Mouse (Mus musculus): ENCODE results near the gene Saxo1. TPM values are rescaled to one million over a fixed set of nuclear protein-coding genes. Genes with fewer than 3 reads are reported as not detected.

The Saxo1 gene
- not detected in 2 replicates for polyA plus RNA-seq (2016; fragmentation: Nextera tagmentation; extraction: Ambion mirVana)

DNA sequence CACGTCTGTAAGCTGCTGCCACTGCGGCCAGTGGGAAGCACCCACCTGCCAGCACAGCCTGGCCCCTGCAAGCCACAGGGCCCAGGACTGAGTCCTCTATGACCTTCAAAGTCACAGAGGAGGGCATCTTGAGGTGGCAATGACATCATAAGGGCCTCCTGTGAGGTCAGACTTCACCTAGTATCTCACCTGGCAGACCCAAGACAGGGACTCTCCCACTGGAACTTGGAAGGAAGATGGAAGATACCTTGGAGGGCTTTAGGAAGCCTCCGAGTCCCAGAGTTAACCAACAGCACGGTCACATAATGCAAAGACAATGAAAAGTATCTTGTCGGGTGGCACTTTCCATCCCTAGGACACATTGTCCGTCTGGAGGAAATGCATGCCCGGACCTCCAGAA lies at the start of gene Saxo1:
Gene Saxo1, minus strand, starts transcription at position 101 of the 400 bp plus-strand sequence.
- Histone ChIP-seq H3K36me3 (no peaks in the 10 kb centered on the region), H3K27ac (0 out of 2 replicates have a peak within 1 kb of the TSS, but pooled peaks have one; percentile 3), H3K4me1 (0 out of 2 replicates have a peak, but pooled peaks cover 3% of the 10 kb centered on the region), H3K27me3 (ENCODE audit: low read depth, poor library complexity, severe bottlenecking) (no peaks in the 10 kb centered on the region), H3K9me3 (replicated peaks) (no peaks in the 10 kb centered on the region), H3K4me3 (no peak within 1 kb of the TSS)
- 91% methylated on average over 7 of the region's 7 CpGs for WGBS
- DNase-seq (ENCODE audit: low spot score) = no peak

DNA sequence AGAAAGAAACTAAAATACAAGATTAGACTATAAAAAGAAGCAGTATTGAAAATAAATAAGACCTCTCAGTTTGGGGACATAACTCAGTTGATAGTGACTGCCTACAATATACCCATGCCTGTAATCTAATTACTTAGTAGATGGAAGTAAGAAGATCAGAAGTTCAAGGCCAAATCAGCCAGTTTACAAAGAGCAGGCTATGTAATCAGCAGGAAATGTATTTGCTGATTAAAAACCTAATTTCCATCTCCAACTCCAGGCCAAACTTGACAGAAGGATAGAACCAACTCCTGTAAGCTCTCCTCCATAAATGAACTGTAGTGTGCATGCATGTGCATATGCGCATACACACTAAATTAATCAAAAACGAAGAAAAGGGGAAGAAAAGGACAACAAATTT lies 33.2 kb upstream of the Saxo1 start:
- 90% methylated on average over 2 of the region's 2 CpGs for WGBS
- H3K4me1 ChIP-seq = no peaks in the 10 kb centered on the region
- H3K9me3 ChIP-seq (replicated peaks) = no peaks in the 10 kb centered on the region
- peaks cover 94% of the 10 kb centered on the region for H3K36me3 ChIP-seq
- DNase-seq (ENCODE audit: low spot score) = no peak
- no peak overlapping the region for H3K27ac ChIP-seq
- H3K27me3 ChIP-seq (ENCODE audit: low read depth, poor library complexity, severe bottlenecking) = no peaks in the 10 kb centered on the region
- no peak overlapping the region for H3K4me3 ChIP-seq

DNA sequence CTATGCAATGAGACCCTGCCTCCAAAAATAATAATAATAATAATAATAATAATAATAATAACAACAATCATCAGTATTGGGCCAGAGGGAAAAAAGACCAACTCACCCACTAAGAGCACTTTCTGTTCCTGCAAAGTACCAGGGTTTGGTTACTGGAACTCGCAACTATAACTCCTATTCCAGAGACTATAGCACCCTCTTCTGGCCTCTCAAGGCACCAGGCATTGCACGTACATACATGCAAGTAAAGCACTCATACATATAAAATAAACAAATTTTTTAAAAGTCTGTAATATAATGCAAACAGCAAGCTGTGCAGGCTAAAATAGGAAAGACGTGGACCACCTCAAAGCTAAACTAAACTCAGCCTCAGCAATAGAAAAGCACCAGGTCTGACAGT lies 30.1 kb upstream of the Saxo1 start:
- Histone ChIP-seq H3K4me3 (no peak overlapping the region), H3K27me3 (ENCODE audit: low read depth, poor library complexity, severe bottlenecking) (no peaks in the 10 kb centered on the region), H3K9me3 (replicated peaks) (no peaks in the 10 kb centered on the region), H3K4me1 (no peaks in the 10 kb centered on the region), H3K27ac (no peak overlapping the region), H3K36me3 (peaks cover 95% of the 10 kb centered on the region)
- no peak for DNase-seq (ENCODE audit: low spot score)
- 86% methylated on average over 3 of the region's 3 CpGs for WGBS

GRCm38 (mm10) chr4:86580591-86580990 lies 22.5 kb upstream of the Saxo1 start:
- no peak overlapping the region for H3K27ac ChIP-seq
- 91% methylated on average over 3 of the region's 3 CpGs for WGBS
- peaks cover 78% of the 10 kb centered on the region for H3K36me3 ChIP-seq
- no peaks in the 10 kb centered on the region for H3K27me3 ChIP-seq (ENCODE audit: low read depth, poor library complexity, severe bottlenecking)
- no peaks in the 10 kb centered on the region for H3K9me3 ChIP-seq (replicated peaks)
- no peak overlapping the region for H3K4me3 ChIP-seq
- peaks cover 18% of the 10 kb centered on the region for H3K4me1 ChIP-seq
- no peak for DNase-seq (ENCODE audit: low spot score)

DNA sequence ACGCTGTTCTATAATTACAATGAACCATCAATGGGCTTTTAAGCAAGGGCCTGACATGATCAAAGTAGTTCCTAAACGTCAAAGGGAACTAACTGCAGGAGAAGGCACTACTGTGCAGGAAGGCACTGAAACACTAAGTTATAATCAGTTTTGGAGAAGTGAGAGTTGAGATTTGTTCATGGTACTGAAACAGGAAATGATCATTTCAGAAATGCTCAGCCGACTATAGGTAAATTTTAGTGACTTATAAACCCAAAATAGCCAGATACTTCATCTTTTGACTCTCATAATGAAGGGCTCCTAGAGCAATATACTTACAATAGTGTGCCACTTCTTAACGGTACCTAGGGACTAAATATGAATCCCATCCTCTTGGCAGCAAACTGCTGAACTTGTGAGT lies 21.9 kb upstream of the Saxo1 start:
- Histone ChIP-seq H3K4me1 (peaks cover 18% of the 10 kb centered on the region), H3K36me3 (peaks cover 72% of the 10 kb centered on the region), H3K27me3 (ENCODE audit: low read depth, poor library complexity, severe bottlenecking) (no peaks in the 10 kb centered on the region), H3K9me3 (replicated peaks) (no peaks in the 10 kb centered on the region), H3K4me3 (no peak overlapping the region), H3K27ac (no peak overlapping the region)
- 70% methylated on average over 4 of the region's 4 CpGs for WGBS
- DNase-seq (ENCODE audit: low spot score) = no peak

DNA sequence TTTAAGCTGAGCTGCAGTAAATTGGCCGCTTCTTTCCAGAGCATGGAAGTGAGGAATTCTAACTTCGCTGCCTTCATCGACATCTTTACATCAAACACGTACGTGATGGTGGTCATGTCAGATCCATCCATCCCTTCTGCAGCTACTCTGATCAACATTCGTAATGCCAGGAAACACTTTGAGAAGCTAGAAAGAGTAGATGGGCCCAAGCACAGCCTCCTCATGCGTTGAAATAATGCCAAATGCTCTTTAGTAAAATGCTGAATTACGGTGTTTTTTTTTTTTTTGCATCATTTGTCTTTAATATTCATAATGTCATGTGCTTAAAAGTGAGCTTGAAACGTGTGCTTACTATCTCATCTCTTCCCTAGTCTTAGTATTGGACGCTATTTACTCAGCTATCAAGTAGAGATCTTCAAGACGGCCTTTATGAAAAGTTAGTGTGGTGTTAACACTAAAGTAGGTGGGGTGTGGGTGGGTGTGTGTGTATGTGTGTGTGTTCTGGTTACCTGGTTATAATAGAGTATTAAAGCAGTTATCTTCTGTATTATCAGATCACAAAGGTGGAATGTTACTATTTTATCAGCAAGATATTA lies 18.6 kb upstream of the Saxo1 start:
- Histone ChIP-seq H3K4me3 (peak overlapping the region; percentile 75), H3K27ac (peak overlapping the region; percentile 94), H3K36me3 (peaks cover 41% of the 10 kb centered on the region), H3K9me3 (replicated peaks) (no peaks in the 10 kb centered on the region), H3K27me3 (ENCODE audit: low read depth, poor library complexity, severe bottlenecking) (no peaks in the 10 kb centered on the region), H3K4me1 (peaks cover 21% of the 10 kb centered on the region)
- 12% methylated on average over 11 of the region's 11 CpGs for WGBS
- no peak for DNase-seq (ENCODE audit: low spot score)

DNA sequence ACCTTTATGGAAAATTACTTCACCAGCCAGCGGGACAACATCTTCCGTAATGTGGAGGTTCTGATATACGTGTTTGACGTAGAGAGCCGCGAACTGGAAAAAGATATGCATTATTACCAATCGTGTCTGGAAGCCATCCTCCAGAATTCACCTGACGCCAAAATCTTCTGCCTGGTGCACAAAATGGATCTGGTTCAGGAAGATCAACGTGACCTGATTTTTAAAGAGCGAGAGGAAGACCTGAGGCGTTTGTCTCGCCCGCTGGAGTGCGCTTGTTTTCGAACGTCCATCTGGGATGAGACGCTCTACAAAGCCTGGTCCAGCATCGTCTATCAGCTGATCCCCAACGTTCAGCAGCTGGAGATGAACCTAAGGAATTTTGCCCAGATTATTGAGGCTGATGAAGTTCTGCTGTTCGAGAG lies 18.0 kb upstream of the Saxo1 start:
- peaks cover 35% of the 10 kb centered on the region for H3K36me3 ChIP-seq
- peaks cover 21% of the 10 kb centered on the region for H3K4me1 ChIP-seq
- H3K27ac ChIP-seq = peak overlapping the region; percentile 94
- under 1% methylated on average over 20 of the region's 20 CpGs for WGBS
- DNase-seq (ENCODE audit: low spot score) = peak; percentile 55
- no peaks in the 10 kb centered on the region for H3K27me3 ChIP-seq (ENCODE audit: low read depth, poor library complexity, severe bottlenecking)
- H3K4me3 ChIP-seq = peak overlapping the region; percentile 75
- H3K9me3 ChIP-seq (replicated peaks) = no peaks in the 10 kb centered on the region

DNA sequence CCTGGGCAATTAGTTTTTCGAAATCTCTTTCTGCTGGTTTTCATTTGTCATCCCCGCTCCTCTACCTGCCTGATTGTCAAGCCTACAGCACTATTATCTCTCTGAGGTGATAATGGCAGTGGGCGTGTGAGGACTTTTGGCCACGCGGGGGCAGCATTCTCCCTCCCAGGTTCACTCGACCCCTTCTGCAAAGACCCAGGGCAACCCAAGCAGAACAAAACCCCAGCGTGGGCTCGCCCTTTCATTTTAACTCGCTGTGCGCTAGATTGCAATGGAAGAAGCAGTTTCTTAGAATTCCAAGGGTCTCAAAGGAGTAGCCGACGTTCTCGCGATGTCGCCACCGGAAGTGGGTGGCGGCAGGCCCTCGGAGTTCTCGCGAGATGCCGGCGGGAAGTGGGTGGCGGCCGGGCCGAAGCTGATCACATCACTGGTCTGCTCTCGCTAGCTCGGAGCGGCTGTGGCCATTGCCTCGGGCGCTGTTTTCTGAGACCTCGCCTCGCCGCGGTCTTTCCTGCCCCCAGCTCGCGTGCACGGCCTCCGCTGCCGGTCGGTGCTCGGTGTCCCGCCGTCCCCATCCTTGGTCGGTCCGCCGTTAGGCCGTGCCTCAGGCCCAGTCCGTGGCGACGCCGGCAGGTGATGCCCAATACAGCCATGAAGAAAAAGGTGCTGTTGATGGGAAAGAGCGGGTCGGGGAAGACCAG lies 17.3 kb upstream of the Saxo1 start, which contains the start of gene Rraga:
Gene Rraga, plus strand, starts transcription at position 386 of the 701 bp plus-strand sequence.
- H3K27me3 ChIP-seq (ENCODE audit: low read depth, poor library complexity, severe bottlenecking) = no peaks in the 10 kb centered on the region
- peaks cover 21% of the 10 kb centered on the region for H3K4me1 ChIP-seq
- peak within 1 kb of the TSS; percentile 94 for H3K27ac ChIP-seq
- no peaks in the 10 kb centered on the region for H3K9me3 ChIP-seq (replicated peaks)
- DNase-seq (ENCODE audit: low spot score) = peak; percentile 96
- H3K4me3 ChIP-seq = peak within 1 kb of the TSS; percentile 75
- WGBS = under 1% methylated on average over 53 of the region's 53 CpGs
- H3K36me3 ChIP-seq = peaks cover 28% of the 10 kb centered on the region

GRCm38 (mm10) chr4:86574939-86575282 lies 16.8 kb upstream of the Saxo1 start:
- 18% methylated on average over 6 of the region's 6 CpGs for WGBS

DNA sequence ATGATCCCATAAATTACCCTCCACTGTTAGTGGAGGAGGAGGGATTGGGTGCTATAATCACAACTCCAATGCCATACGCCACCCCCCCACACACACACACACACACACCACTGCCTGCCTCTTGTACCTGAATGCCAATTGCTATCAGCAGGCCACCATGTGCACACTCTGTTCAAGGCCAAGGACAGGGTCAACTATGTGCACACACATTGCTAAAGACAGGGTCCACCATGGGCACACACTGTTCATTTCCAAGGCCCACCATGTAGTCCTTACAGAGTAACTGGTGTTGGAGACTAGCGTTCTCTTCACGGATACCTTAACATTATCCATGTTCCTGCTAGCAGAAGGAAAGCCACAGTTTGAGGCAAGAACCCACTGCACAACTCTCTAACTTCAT lies 2.9 kb upstream of the Saxo1 start:
- Histone ChIP-seq H3K36me3 (no peaks in the 10 kb centered on the region), H3K4me1 (0 out of 2 replicates have a peak, but pooled peaks cover 3% of the 10 kb centered on the region), H3K4me3 (no peak overlapping the region), H3K27me3 (ENCODE audit: low read depth, poor library complexity, severe bottlenecking) (no peaks in the 10 kb centered on the region), H3K9me3 (replicated peaks) (no peaks in the 10 kb centered on the region), H3K27ac (no peak overlapping the region)
- WGBS = 95% methylated on average over 3 of the region's 3 CpGs
- DNase-seq (ENCODE audit: low spot score) = no peak

More at GRCm38 (mm10) chr4:86574939-86575282, 16.8 kb upstream of the Saxo1 start:
- H3K27ac ChIP-seq = peak overlapping the region; percentile 94
- H3K4me1 ChIP-seq = peaks cover 21% of the 10 kb centered on the region
- peak; percentile 36 for DNase-seq (ENCODE audit: low spot score)
- H3K9me3 ChIP-seq (replicated peaks) = no peaks in the 10 kb centered on the region
- H3K36me3 ChIP-seq = peaks cover 22% of the 10 kb centered on the region
- no peaks in the 10 kb centered on the region for H3K27me3 ChIP-seq (ENCODE audit: low read depth, poor library complexity, severe bottlenecking)
- H3K4me3 ChIP-seq = peak overlapping the region; percentile 75

- 72% methylated on average over 4 of the region's 4 CpGs for WGBS
- Histone ChIP-seq H3K36me3 (no peaks in the 10 kb centered on the region), H3K4me3 (no peak overlapping the region), H3K27me3 (ENCODE audit: low read depth, poor library complexity, severe bottlenecking) (no peaks in the 10 kb centered on the region), H3K27ac (no peak overlapping the region), H3K4me1 (0 out of 2 replicates have a peak, but pooled peaks cover 3% of the 10 kb centered on the region), H3K9me3 (replicated peaks) (no peaks in the 10 kb centered on the region)
- DNase-seq (ENCODE audit: low spot score) = no peak
Measured at GRCm38 (mm10) chr4:86559006-86559405, 878 bp upstream of the Saxo1 start.

DNA sequence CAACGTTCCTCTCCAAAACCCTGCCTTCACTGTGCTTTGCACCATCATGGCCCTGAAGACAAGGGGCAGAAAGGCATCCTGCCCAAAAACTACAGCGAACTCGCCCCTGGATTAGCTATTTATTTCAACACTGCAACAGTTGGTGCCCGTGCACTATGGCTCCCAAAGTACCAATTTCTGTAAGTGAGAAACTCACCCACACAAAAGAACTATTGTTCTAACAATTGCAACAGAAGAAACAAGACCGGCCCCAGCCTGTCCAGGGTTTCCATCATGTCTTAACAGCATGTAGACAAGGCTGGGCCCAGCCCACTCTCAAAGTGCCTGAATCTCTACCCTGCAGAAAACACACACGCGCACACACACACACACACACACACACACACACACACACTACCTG lies 757 bp downstream of the Saxo1 start:
- 86% methylated on average over 7 of the region's 7 CpGs for WGBS

DNA sequence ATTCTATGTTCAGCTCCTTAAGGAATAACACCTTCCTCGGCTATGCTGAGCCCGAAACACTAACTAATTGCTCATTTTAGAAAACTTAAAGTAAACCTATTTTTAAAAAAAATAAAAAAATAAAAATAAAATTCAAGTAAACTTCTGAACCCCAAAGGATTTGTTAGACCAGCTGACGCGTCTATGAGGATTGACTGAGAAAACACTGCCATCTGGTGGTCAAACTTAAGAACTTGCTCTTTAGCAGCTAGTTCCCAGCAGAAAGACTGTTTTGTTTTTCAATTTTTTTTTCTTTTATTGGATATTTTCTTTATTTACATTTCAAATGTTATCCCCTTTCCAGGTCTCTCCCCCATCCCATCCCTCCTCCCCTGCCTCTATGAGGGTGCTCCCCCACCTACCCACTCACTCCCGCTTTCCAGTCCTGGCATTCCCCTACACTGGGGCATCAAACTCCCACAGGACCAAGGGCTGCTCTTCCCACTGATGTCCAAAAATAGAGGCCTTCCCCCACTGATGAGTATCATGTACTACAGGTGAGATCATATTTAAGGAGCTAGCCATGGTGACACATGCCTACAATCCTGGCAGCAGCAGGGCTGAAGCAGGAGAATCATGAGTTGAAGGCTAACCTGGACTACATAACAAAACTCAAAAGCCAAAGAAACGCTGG lies 3.0 kb downstream of the Saxo1 start:
- H3K4me1 ChIP-seq = 0 out of 2 replicates have a peak, but pooled peaks cover 3% of the 10 kb centered on the region
- no peaks in the 10 kb centered on the region for H3K36me3 ChIP-seq
- WGBS = 29% methylated on average over 6 of the region's 6 CpGs
- H3K9me3 ChIP-seq (replicated peaks) = no peaks in the 10 kb centered on the region
- no peak for DNase-seq (ENCODE audit: low spot score)
- H3K27ac ChIP-seq = no peak overlapping the region
- no peaks in the 10 kb centered on the region for H3K27me3 ChIP-seq (ENCODE audit: low read depth, poor library complexity, severe bottlenecking)
- H3K4me3 ChIP-seq = no peak overlapping the region

More for the DNA sequence above, 757 bp downstream of the Saxo1 start:
- 0 out of 2 replicates have a peak, but pooled peaks cover 3% of the 10 kb centered on the region for H3K4me1 ChIP-seq
- DNase-seq (ENCODE audit: low spot score) = no peak
- H3K4me3 ChIP-seq = no peak overlapping the region
- H3K9me3 ChIP-seq (replicated peaks) = no peaks in the 10 kb centered on the region
- H3K36me3 ChIP-seq = no peaks in the 10 kb centered on the region
- no peaks in the 10 kb centered on the region for H3K27me3 ChIP-seq (ENCODE audit: low read depth, poor library complexity, severe bottlenecking)
- 0 out of 2 replicates have a peak overlapping the region, but pooled peaks have one; percentile 3 for H3K27ac ChIP-seq
